Mouse (Mus musculus): ENCODE measurements around the gene Gabrg3. TPM values are rescaled to one million over a fixed set of nuclear protein-coding genes. Genes with fewer than 3 reads are reported as not detected.
"Not testable (repeated sequence)": the region's sequence is repeated elsewhere in the genome, so short reads cannot be mapped to it uniquely, and the experiment has no call there.

Gene Gabrg3
- polyA plus RNA-seq, 1 experiment from 2014 or later = 0.68 TPM

DNA sequence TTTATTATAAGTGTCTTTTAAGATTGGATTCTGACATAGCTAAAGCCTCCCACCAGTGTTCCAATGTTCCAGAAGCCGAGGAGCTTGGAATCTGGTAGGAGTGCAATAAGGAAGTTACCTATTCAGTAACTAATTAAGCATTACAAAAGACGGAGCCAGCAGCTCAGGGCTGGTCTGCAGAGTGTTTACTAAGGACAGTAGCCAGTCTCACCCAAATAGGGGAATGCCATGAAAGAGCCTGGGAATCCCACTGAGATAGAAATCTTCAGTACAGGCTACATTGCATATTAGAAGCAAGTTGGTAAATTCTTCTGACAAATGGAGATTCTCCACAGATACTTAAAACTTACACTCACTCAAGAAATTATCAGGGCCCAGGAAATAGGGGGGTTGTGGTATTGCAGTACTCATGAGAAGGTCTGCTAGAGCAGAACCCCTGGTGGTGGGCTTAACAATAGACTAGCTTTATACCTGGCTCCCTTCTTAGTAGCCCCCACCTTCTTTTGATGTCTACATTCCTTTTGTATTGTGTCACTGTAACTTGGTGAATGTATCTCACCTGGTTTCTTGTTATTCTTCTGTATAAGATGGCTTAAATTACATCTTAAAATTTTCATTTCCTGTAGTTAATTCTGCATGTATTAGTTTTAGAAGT is 211.0 kb downstream of the Gabrg3 start:
- not testable (repeated sequence) for H3K4me1 ChIP-seq; H3K9ac ChIP-seq; ATAC-seq (ENCODE audit: extremely low read depth, insufficient number of reproducible peaks, low FRiP score, low TSS enrichment); H3K4me3 ChIP-seq; H3K36me3 ChIP-seq; H3K4me2 ChIP-seq; H3K27me3 ChIP-seq (replicated peaks); H3K9me3 ChIP-seq; H3K27ac ChIP-seq (replicated peaks)
- 71% methylated on average over 2 of the region's 2 CpGs for WGBS

DNA sequence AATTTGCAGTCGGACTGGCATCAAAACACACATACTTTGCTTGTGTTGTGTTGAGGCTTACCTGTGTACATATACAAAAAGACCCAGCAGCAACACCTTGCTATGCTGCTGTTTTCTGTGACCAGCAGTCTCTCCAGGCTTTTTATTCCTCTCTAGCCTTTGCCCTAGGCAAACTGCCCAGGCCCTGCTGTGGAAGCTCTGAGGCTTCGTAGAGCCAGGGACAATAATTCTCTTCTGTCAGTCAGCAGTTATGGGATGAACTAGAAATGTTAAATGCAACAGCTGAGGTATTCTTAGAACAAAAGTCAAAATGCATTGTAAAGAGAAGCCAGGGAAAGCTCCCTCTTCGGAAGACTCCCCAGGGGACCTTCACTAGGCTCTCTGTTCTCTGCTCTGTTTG is 220.1 kb downstream of the Gabrg3 start:
- Histone ChIP-seq H3K9ac (no peak overlapping the region), H3K4me3 (no peak overlapping the region), H3K9me3 (no peaks in the 10 kb centered on the region), H3K27me3 (replicated peaks) (no peaks in the 10 kb centered on the region), H3K4me1 (no peaks in the 10 kb centered on the region), H3K36me3 (no peaks in the 10 kb centered on the region), H3K27ac (replicated peaks) (no peak overlapping the region), H3K4me2 (no peak overlapping the region)
- ATAC-seq (ENCODE audit: extremely low read depth, insufficient number of reproducible peaks, low FRiP score, low TSS enrichment) = no peak
- WGBS = 65% methylated on average over 3 of the region's 3 CpGs

GRCm38 (mm10) chr7:57158211-57158610 is 228.8 kb downstream of the Gabrg3 start:
- Histone ChIP-seq H3K9me3 (no peaks in the 10 kb centered on the region), H3K9ac (no peak overlapping the region), H3K4me3 (no peak overlapping the region), H3K36me3 (no peaks in the 10 kb centered on the region), H3K27me3 (replicated peaks) (no peaks in the 10 kb centered on the region), H3K27ac (replicated peaks) (no peak overlapping the region), H3K4me1 (no peaks in the 10 kb centered on the region), H3K4me2 (no peak overlapping the region)
- no peak for ATAC-seq (ENCODE audit: extremely low read depth, insufficient number of reproducible peaks, low FRiP score, low TSS enrichment)
- WGBS = 64% methylated on average over 3 of the region's 3 CpGs

GRCm38 (mm10) chr7:57153743-57154142 is 233.2 kb downstream of the Gabrg3 start:
- Histone ChIP-seq H3K9me3 (no peaks in the 10 kb centered on the region), H3K4me2 (no peak overlapping the region), H3K36me3 (no peaks in the 10 kb centered on the region), H3K27me3 (replicated peaks) (no peaks in the 10 kb centered on the region), H3K4me3 (no peak overlapping the region), H3K27ac (replicated peaks) (no peak overlapping the region), H3K4me1 (no peaks in the 10 kb centered on the region), H3K9ac (no peak overlapping the region)
- ATAC-seq (ENCODE audit: extremely low read depth, insufficient number of reproducible peaks, low FRiP score, low TSS enrichment) = no peak
- WGBS = 46% methylated on average over 5 of the region's 5 CpGs

DNA sequence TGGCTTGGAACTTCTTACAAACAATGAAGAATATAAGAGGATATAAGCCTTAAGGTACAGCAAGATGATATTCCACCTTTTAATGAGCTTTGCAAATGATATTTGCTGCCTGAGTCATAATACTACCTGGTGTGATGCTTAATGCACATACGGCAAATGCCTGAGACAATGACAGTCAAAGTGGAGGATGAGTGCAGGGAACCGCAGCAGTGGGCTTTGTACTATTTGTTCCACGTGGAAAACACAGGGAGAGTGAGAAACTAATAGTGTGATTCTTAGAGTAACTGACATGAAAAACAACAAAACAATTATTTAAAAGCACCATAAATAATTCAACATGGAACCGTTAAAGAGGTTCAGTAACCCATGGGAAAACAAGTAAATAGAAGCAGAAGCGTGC is 236.2 kb downstream of the Gabrg3 start:
- ATAC-seq (ENCODE audit: extremely low read depth, insufficient number of reproducible peaks, low FRiP score, low TSS enrichment) = no peak
- Histone ChIP-seq H3K4me2 (no peak overlapping the region), H3K36me3 (no peaks in the 10 kb centered on the region), H3K27me3 (replicated peaks) (no peaks in the 10 kb centered on the region), H3K4me1 (no peaks in the 10 kb centered on the region), H3K4me3 (no peak overlapping the region), H3K27ac (replicated peaks) (no peak overlapping the region), H3K9ac (no peak overlapping the region), H3K9me3 (no peaks in the 10 kb centered on the region)
- 72% methylated on average over 5 of the region's 5 CpGs for WGBS

DNA sequence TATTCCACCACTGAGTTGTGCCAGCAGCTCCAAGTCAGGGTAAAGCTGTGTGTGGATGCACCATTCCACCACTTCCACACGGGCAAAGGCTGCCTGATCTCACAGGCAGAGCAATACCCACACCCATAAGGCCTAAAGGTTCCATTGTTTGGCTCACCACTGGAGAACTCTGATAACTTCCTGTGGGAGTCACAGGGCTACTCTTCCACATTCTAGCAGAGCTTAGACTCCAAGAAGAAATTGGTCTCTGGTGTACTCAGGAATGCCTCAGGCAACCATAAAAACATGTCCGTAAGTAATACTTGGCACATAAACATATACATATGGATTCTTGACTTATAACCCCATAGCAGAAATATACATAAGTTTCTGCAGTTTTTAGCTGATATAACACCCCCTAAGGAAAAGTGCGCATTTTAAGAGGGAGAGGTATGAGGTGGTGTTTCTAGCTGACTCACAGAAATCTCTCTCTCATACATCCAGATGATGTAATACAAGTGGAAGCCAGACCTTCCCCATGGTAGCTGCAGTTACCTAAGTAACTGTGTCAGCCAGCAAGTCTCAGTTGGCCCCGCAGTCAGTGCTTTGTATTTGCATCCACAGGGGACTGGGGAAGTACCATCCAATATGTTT is 248.8 kb downstream of the Gabrg3 start:
- H3K36me3 ChIP-seq = no peaks in the 10 kb centered on the region
- no peak overlapping the region for H3K27ac ChIP-seq (replicated peaks)
- 66% methylated on average over 4 of the region's 4 CpGs for WGBS
- ATAC-seq (ENCODE audit: extremely low read depth, insufficient number of reproducible peaks, low FRiP score, low TSS enrichment) = no peak
- no peaks in the 10 kb centered on the region for H3K4me1 ChIP-seq
- no peaks in the 10 kb centered on the region for H3K27me3 ChIP-seq (replicated peaks)
- H3K9ac ChIP-seq = no peak overlapping the region
- no peak overlapping the region for H3K4me3 ChIP-seq
- no peak overlapping the region for H3K4me2 ChIP-seq
- H3K9me3 ChIP-seq = 0 out of 2 replicates have a peak, but pooled peaks cover 7% of the 10 kb centered on the region

DNA sequence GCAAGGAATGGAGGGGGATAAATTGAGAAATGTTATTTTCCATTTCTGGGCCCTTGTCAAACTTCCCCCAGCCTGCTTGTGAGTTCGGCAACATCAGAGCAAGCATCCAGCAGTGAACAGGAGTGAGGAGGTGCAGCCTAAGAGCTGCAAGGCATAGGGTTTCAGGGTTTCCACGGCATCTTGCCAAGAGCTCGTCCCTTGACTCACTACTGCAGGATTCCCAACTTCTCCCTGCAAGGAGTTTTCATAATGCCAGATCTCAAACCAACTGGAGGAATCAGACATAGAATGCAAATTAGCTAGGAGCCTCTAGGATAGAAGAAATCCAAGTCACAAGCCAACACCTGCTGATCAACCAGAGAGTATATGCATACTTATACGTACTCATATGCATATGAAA is 254.0 kb downstream of the Gabrg3 start:
- Histone ChIP-seq H3K4me1 (no peaks in the 10 kb centered on the region), H3K27me3 (replicated peaks) (no peaks in the 10 kb centered on the region), H3K4me3 (no peak overlapping the region), H3K36me3 (no peaks in the 10 kb centered on the region), H3K9me3 (0 out of 2 replicates have a peak, but pooled peaks cover 3% of the 10 kb centered on the region), H3K9ac (no peak overlapping the region), H3K4me2 (no peak overlapping the region), H3K27ac (replicated peaks) (no peak overlapping the region)
- WGBS = 65% methylated on average over 4 of the region's 4 CpGs
- ATAC-seq (ENCODE audit: extremely low read depth, insufficient number of reproducible peaks, low FRiP score, low TSS enrichment) = no peak

DNA sequence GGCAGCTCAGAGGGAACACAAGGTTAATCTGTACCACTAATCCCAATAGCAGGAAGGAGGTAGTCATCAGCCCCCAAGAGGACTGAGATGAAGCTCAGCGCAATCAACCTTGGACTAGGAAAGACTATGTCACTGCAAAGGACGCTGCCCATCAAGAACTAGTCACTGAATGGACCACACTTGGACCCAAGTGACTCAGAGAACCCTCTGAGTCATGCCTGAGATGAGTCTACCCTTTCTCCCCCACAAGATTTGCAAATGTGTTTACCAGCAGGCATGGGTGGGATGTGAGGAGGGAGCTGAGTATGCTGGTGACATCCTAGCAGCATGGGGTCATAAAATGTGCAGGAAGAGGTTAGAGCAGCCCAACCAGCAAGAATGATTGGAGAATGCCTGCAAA is 254.5 kb downstream of the Gabrg3 start:
- Histone ChIP-seq H3K4me1 (no peaks in the 10 kb centered on the region), H3K27me3 (replicated peaks) (no peaks in the 10 kb centered on the region)
- WGBS = 76% methylated on average over 2 of the region's 2 CpGs

GRCm38 (mm10) chr7:57100065-57100464 is 286.9 kb downstream of the Gabrg3 start:
- WGBS = 57% methylated on average over 3 of the region's 3 CpGs
- H3K27me3 ChIP-seq (replicated peaks) = no peaks in the 10 kb centered on the region
- H3K36me3 ChIP-seq = no peaks in the 10 kb centered on the region
- no peaks in the 10 kb centered on the region for H3K4me1 ChIP-seq
- H3K9me3 ChIP-seq = no peaks in the 10 kb centered on the region
- H3K4me2 ChIP-seq = no peak overlapping the region
- H3K9ac ChIP-seq = no peak overlapping the region
- no peak for ATAC-seq (ENCODE audit: extremely low read depth, insufficient number of reproducible peaks, low FRiP score, low TSS enrichment)
- no peak overlapping the region for H3K27ac ChIP-seq (replicated peaks)
- H3K4me3 ChIP-seq = no peak overlapping the region

More for the DNA sequence above, 254.5 kb downstream of the Gabrg3 start:
- no peak overlapping the region for H3K27ac ChIP-seq (replicated peaks)
- H3K4me2 ChIP-seq = no peak overlapping the region
- H3K4me3 ChIP-seq = no peak overlapping the region
- H3K36me3 ChIP-seq = no peaks in the 10 kb centered on the region
- ATAC-seq (ENCODE audit: extremely low read depth, insufficient number of reproducible peaks, low FRiP score, low TSS enrichment) = no peak
- 0 out of 2 replicates have a peak, but pooled peaks cover 3% of the 10 kb centered on the region for H3K9me3 ChIP-seq
- no peak overlapping the region for H3K9ac ChIP-seq

- no peak for ATAC-seq (ENCODE audit: extremely low read depth, insufficient number of reproducible peaks, low FRiP score, low TSS enrichment)
- 51% methylated on average over 3 of the region's 3 CpGs for WGBS
Measured at GRCm38 (mm10) chr7:57082071-57082470, 304.9 kb downstream of the Gabrg3 start.

DNA sequence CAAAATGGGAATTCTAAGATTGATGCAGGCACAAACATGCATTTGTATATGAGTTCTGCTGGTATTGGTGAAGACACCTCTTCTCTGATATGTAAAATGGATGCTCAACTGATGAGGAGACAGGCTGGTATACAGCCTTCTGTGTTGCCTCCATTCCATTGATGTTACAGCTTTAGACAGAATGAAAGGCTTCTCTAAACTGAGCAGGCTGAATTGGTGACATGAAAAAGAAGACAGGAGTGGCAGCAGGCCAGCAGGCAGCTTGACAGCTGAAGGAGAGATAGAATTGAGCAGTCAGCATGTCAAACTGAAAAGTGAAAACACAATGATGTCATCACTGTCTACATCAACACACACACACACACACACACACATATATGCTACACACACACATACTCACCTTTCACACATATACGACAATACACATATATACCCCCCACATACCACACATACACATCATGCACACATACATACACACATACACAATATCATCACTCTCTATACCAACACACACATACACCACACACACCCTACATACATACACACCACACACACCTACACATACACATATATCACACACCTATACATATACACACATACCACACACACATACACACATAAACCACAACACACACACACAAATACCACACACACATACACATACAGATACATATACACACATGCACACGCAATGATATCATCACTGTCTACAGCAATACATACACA is 315.4 kb downstream of the Gabrg3 start:
- Histone ChIP-seq H3K9ac (no peak overlapping the region), H3K9me3 (no peaks in the 10 kb centered on the region), H3K4me3 (no peak overlapping the region), H3K27ac (replicated peaks) (no peak overlapping the region), H3K27me3 (replicated peaks) (no peaks in the 10 kb centered on the region), H3K4me1 (no peaks in the 10 kb centered on the region), H3K4me2 (no peak overlapping the region), H3K36me3 (no peaks in the 10 kb centered on the region)
- ATAC-seq (ENCODE audit: extremely low read depth, insufficient number of reproducible peaks, low FRiP score, low TSS enrichment) = no peak
- 77% methylated on average over 2 of the region's 2 CpGs for WGBS

More at GRCm38 (mm10) chr7:57082071-57082470, 304.9 kb downstream of the Gabrg3 start:
- Histone ChIP-seq H3K36me3 (no peaks in the 10 kb centered on the region), H3K9ac (no peak overlapping the region), H3K27me3 (replicated peaks) (no peaks in the 10 kb centered on the region), H3K9me3 (no peaks in the 10 kb centered on the region), H3K4me1 (no peaks in the 10 kb centered on the region), H3K27ac (replicated peaks) (no peak overlapping the region), H3K4me3 (no peak overlapping the region), H3K4me2 (no peak overlapping the region)

Measured in heart, embryonic 13.5 days (tissue).